Mouse (Mus musculus) right cerebral cortex, postnatal 36 days (tissue): Measurements from ENCODE around the gene Ephb1.

ENCODE experiments used
- DNase-seq, 2 experiments: peaks; one replicate each; pipeline ENCODE4 v3.0.0; 2022; ENCODE audit warnings: low spot score in 2 of 2, mixed read lengths in 1 of 2

The Ephb1 gene

GRCm38 (mm10) chr9:102069151-102069882, 285.2 kb downstream of the Ephb1 start:
- no peak for DNase-seq

DNA sequence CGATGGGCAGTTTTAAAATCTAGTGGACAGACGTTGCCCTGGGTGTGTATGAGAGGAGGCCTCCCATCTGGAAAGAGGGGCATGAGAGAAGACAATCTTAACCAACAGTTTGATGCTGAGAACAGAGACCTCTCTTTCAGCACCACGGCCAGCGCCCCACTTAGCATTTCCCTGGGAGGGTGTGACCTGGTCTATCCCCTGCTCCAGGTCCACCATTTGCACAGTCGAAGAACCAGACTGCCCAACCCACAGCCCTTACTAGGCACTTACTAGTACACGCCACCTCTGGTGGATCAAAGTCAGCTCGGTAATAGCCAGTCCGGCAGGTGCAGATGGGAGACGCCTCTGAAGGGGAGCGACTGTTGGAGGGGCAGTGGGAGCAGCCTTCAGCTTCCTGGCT, 287.9 kb downstream of the Ephb1 start:
- DNase-seq: no peak

DNA sequence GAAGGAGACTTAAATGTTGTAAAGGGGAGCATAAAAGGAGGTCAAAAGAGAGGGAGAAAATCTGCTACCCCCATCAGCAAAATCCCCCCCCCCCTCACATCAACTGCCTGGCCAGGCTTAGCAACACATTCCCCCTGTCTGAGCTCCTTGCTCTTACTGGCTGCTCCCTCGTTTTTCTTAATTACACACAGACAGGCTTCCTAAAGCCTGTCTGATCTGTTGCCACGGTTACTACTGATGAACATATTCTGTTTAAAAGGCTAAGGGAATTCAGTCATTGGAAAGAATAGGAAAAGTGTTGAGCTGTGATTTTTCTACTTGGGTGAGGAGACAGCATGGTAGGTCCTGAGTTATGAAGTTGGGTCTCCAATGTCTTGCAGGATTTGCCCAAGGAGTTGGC, 308.6 kb downstream of the Ephb1 start:
- no peak for DNase-seq

DNA sequence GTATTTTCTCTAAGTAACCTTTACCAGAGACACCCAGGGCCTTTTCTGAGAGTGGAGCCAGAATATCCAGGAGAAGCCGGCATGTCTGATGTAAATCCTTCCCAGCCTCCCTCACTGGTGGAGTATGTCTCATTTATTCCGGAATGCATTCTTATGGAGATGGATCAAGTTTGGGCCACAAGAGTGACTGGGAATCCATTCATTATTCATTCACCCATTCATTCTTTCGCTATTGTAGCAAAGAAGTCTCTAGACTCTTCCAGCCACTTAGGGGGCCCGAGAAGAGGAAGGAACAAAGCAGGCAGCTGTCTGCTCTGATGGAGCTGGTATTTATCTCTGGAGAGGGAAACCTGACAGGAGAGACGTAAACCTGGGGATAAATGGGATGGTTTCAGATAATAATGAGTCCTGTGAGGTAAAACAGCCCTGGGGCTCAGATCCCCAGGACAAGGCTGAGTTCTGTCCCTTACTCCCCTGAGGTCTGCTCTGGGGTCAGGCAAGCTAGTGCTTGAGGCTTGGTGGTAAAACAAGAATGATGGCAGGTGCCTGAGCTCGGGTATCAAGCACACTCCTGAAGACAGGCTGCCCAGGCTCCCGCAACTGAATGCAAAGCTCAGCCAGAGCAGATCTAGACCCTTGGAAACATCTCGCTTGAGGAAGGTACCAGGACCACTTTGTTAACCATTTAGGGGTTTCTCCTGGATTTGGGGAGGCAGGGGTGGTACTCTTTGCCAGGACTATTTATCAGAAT, 309.2 kb downstream of the Ephb1 start:
- DNase-seq: no peak

GRCm38 (mm10) chr9:102039011-102039733, 315.3 kb downstream of the Ephb1 start:
- no peak for DNase-seq

- no peak for DNase-seq
These were observed 318.4 kb downstream of the Ephb1 start for GRCm38 (mm10) chr9:102036132-102036531.

DNA sequence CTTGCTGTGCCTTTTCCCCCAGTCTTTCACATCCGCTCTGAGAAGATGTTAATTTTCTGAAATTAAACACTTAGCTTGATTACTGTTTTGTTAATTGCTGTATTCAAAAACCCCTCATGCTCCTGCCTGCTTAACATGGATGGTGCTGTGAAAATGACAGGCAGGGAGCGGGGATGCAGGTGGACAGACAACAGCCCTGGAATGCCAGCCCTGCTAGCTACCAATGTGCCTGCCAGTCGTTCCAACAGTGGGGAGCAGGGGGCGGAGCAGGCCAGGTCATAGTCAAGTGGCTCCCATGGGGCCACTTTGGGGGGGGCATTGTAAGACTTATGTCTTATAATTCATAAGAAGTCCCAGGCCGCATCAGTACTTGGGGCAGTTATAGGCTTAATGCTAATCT, 321.3 kb downstream of the Ephb1 start:
- DNase-seq: no peak

- no peak for DNase-seq
These were observed 322.1 kb downstream of the Ephb1 start for GRCm38 (mm10) chr9:102032376-102032775.

DNA sequence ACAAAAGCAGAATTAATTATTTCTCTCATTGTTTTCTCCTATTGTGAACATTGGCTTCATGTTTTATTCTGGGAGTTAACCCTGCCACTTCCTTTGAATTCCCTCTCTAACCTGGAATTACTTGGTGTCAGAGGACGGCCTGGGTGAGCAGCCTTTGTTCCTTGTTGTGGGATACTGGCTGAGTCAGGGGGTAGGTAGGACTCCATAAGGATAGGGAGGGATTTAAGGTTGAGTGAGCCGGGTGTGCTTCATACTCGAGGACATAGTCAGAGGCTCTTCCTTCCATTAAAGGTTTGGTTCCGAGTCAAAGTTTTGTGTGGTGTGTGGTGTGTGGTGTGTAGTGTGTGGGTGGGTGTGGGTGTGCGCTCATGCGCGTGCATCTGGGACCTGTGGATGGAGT, 324.8 kb downstream of the Ephb1 start:
- DNase-seq: no peak

DNA sequence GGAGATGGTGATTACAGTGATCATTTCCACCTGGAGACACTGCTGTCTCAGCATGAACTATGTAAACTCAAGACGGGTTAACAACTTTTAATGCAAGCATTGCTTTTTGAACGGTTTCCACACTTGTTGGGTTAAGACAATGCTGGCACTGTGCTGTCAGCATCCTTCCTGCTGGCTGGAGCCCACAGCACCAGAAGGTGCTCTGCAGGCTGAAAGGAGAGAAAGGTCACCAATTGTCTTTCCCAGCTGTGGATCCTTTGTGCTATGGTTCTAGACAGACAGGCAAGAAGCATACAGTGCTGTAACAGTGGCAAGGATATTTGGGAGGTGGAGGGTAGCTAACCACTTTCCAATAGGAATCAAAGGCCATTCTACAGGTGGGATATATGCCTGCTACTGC, 328.4 kb downstream of the Ephb1 start:
- DNase-seq: no peak

GRCm38 (mm10) chr9:102025141-102025540, 329.4 kb downstream of the Ephb1 start:
- DNase-seq: no peak

DNA sequence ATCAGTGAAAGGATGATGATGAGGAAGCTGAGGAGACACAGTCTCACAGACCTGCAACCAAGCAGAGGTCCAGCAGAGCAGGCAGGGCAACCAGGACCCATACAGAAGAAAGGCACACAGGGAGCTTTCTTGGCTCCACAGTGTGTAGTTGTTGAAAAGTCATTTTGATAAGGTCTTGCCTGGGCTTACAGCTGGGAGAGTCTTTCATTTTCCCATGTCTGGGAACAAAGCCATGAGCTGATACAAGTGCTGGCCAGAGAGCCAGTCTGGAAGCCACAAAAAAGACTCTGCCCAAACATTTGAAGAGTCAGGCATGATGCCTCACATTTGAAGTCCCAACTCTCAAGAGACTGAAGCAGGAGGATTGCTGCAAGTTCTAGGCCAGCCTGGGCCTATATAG, 339.0 kb downstream of the Ephb1 start:
- no peak for DNase-seq

DNA sequence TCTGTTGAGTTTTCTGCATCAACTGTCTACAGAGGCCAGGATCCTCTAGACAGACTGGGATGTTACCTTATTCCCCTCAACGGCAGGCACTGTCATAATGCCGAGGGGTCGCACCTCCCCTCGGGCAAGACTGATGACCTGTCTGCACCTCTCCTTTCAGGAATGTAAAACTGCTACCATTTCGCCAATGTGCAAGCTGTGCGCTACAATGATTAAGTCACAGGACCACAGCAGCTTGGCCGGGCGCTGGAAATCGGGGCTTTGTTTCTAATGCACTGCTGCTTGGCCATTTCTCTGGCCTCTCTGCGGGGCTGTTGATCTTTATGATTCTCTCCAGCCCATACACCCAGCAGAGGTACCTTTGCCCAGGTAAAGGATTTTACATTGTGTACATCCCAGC, 346.8 kb downstream of the Ephb1 start:
- DNase-seq: no peak

DNA sequence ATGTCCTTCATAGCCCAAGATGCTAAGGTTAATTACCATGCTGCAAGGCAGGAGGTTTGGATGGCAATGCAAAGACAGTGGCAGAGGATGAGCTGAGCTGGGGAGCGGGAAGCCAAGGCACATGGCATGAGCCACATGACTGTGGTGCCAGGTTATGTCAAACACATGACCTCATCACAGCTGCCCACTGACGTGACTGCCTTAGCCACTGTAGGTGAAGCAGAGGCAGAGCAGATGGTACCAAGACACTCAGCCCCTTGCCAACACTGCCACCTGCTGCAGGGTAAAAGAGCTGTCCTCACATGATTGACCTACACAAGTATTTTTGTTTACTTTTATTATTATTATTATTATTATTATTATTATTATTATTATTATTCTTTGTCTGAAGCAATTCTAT, 348.0 kb downstream of the Ephb1 start:
- DNase-seq: no peak

- DNase-seq: no peak
These were observed 351.6 kb downstream of the Ephb1 start for GRCm38 (mm10) chr9:102002920-102003319.

GRCm38 (mm10) chr9:102002186-102002585, 352.3 kb downstream of the Ephb1 start:
- DNase-seq: no peak

- no peak for DNase-seq
These were observed 352.8 kb downstream of the Ephb1 start for GRCm38 (mm10) chr9:102001633-102002165.

- no peak for DNase-seq
These were observed 354.8 kb downstream of the Ephb1 start for GRCm38 (mm10) chr9:101999690-102000089.

- no peak for DNase-seq
These were observed 357.6 kb downstream of the Ephb1 start for GRCm38 (mm10) chr9:101996771-101997500.

DNA sequence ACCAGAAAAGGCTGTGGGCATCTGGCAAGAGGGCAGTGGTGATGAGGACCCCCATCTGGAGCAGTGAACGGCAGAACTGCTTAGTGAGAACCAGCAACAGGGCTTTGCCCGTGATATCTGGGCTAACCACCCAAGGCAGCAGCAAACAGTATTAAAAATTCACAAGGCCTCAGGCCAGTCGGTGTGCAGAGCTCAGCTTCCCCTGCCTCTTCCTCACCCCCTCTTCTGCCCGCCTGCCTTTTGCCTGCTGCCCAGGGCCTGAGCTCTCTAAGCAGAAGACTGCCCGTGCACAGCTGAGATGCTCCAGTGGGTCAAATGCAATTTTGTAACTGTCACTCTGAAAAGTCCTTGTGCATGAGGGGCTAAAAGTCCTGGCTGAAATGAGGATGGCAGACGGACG, 358.3 kb downstream of the Ephb1 start:
- DNase-seq: no peak

DNA sequence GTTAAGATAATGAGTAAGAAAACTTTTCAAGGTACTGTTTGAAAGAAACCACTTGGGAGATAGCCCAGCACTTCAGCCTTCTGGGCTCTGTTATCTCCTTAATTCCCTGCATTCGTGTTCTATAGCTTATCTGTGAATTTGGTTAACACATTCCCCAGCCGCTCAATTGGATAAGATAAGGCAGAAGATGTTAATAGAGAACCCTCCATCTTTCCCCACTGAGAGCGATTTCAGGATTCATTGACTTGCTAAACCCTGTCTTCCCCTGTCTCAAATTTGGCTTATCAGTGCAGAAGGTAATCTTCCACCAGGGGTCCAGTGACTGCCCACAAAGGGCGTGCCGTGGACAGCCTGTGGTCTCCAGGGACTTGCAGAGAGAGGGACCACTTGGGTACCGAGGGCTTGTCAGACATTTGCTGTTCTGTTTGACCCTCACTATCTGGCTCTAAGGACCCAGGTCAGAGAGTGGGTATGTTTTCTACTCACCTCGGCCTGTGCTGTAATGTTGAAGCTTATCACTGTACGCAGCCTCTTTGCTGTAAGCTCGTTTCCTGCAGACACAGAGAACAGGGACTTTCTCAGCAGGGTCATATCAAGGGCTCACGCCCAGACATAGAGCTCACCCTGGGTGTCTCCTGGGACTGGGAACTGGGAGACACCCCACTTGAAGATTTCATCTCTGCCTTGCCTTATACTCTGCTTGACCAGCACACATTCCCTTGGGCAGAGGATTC, 358.9 kb downstream of the Ephb1 start:
- DNase-seq: no peak
